Mouse (Mus musculus) ES-Bruce4 (cell line): ENCODE data around the gene Slc6a1. TPM values are rescaled to one million over a fixed set of nuclear protein-coding genes. Genes with fewer than 3 reads are reported as not detected.

Experiments used
- H3K27ac ChIP-seq: 2 replicates; pipeline ENCODE4 v1.5.1; 2012; ENCODE audit warnings: low read length, inconsistent platforms; ENCODE audit not compliant: insufficient read depth
- H3K27me3 ChIP-seq: 2 replicates; pipeline ENCODE4 v1.6.1; 2012; ENCODE audit warnings: mild to moderate bottlenecking, low read length, inconsistent platforms; ENCODE audit not compliant: control insufficient read depth, poor library complexity, insufficient read depth, severe bottlenecking
- H3K36me3 ChIP-seq: 2 replicates; pipeline ENCODE4 v1.6.1; 2012; ENCODE audit warnings: inconsistent platforms, mild to moderate bottlenecking, low read length, moderate library complexity; ENCODE audit not compliant: control insufficient read depth, poor library complexity, insufficient read depth, severe bottlenecking
- H3K4me1 ChIP-seq: one replicate; pipeline ENCODE4 v1.8.1; 2011; ENCODE audit warnings: low read length; ENCODE audit not compliant: control insufficient read depth, insufficient read depth
- H3K4me3 ChIP-seq: 2 replicates; pipeline ENCODE4 v1.5.1; 2011; ENCODE audit warnings: low read depth, mild to moderate bottlenecking, low read length
- H3K9ac ChIP-seq: 2 replicates; pipeline ENCODE4 v1.6.1; 2012; ENCODE audit warnings: low read depth, mild to moderate bottlenecking, inconsistent platforms; ENCODE audit not compliant: poor library complexity, severe bottlenecking
- H3K9me3 ChIP-seq: replicated peaks from 2 replicates; pipeline ENCODE4 v1.6.1; 2012; ENCODE audit warnings: mild to moderate bottlenecking, low read length, inconsistent platforms; ENCODE audit not compliant: control insufficient read depth, poor library complexity, insufficient read depth, severe bottlenecking
- CTCF ChIP-seq: IDR thresholded peaks from one replicate; pipeline ENCODE4 v1.8.1; 2011; ENCODE audit warnings: low read depth, low read length
- EP300 ChIP-seq: IDR thresholded peaks from 2 replicates; pipeline ENCODE4 v1.6.1; 2011; ENCODE audit warnings: low read depth, low read length; ENCODE audit not compliant: insufficient read depth
- POLR2A ChIP-seq: IDR thresholded peaks from one replicate; pipeline ENCODE4 v1.8.1; 2011; ENCODE audit warnings: low read length; ENCODE audit not compliant: insufficient read depth
- polyA plus RNA-seq: library from polyadenylated mRNA; stranded (reverse); fragments of >200 nt; gene quantifications from 2 replicates; pipeline ENCODE4 v1.2.4, GENCODE M21; 2011; ENCODE audit warnings: low read depth; ENCODE audit not compliant: missing spikeins, insufficient read depth, insufficient read length

Slc6a1 gene
- polyA plus RNA-seq, 1 experiment = 0.27 TPM

- no peaks in the 10 kb centered on the region for H3K9me3 ChIP-seq
- no peaks in the 10 kb centered on the region for H3K27me3 ChIP-seq
- no peak overlapping the region for H3K4me3 ChIP-seq
- no peaks in the 10 kb centered on the region for H3K36me3 ChIP-seq
- no peak overlapping the region for H3K9ac ChIP-seq
- TF ChIP-seq POLR2A (no peak), CTCF (no peak), EP300 (no peak)
- H3K4me1 ChIP-seq = peaks cover 2% of the 10 kb centered on the region
- H3K27ac ChIP-seq = no peak overlapping the region
These were observed 12.8 kb upstream of the Slc6a1 start for GRCm38 (mm10) chr6:114269589-114269988.

DNA sequence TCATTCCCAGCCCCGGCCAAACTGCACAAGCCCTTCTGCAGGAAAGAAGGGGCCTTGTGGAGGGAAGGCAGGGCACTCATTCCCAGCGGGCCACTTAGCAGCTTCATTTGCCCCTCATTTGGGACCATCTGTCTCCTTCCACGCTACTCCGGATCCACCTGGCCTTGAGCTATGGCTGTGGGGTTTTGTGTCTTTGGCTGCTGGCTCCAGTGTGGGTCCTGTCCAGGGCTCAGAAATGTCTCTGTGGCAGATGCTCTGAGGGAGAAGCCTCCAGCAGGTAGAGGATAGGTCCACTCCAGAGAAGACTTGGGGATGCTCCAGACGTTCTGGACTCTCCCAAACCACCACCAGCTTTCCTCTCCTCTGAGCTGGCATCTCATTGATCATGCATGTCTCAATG lies 11.6 kb upstream of the Slc6a1 start:
- Histone ChIP-seq H3K4me3 (no peak overlapping the region), H3K36me3 (no peaks in the 10 kb centered on the region), H3K27ac (no peak overlapping the region), H3K9ac (no peak overlapping the region), H3K9me3 (no peaks in the 10 kb centered on the region), H3K4me1 (peaks cover 2% of the 10 kb centered on the region), H3K27me3 (no peaks in the 10 kb centered on the region)
- TF ChIP-seq CTCF (no peak), POLR2A (no peak), EP300 (no peak)

GRCm38 (mm10) chr6:114272279-114272678 lies 10.2 kb upstream of the Slc6a1 start:
- H3K27me3 ChIP-seq = no peaks in the 10 kb centered on the region
- no peak overlapping the region for H3K27ac ChIP-seq

DNA sequence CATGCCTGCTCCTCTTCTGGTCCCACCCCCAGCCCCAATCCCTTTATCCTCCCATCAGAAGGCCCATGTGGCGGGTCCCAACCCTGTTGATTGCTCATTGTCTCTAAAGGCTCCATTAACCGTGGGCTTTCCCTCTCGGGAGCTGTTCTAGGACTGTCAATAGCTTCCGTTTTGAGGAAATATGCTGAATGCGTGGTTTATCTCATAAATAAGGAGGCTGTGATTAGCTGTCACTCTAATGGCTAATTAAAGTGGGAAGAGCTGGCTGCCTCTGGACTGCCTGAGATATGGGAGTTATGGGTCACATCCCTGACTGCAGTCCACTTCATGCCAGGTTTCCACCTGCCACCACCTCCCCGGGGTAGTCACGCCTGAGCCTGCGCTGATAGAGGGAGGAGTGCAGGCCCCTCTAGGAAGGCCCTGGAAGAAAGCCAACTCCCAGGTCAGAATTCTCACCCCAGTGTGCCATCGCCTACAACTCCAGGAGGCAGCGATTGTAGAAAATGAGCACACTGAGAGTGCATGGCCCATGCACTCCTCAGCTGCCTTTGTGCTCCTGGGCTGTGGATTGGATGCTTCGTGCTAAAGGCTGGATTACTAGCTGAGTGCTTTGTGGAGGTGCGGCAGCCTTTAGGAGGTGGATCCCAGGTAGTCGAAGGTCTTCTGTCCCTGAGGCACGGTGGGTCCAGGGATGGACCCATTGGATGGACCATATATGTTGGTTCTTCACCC lies 8.3 kb upstream of the Slc6a1 start:
- Histone ChIP-seq H3K9me3 (no peaks in the 10 kb centered on the region), H3K4me3 (no peak overlapping the region), H3K36me3 (no peaks in the 10 kb centered on the region), H3K9ac (no peak overlapping the region), H3K27me3 (no peaks in the 10 kb centered on the region), H3K27ac (no peak overlapping the region), H3K4me1 (no peaks in the 10 kb centered on the region)
- no peak for TF ChIP-seq POLR2A
- TF ChIP-seq EP300 = no peak
- no peak for TF ChIP-seq CTCF

More at GRCm38 (mm10) chr6:114272279-114272678, 10.2 kb upstream of the Slc6a1 start:
- H3K9ac ChIP-seq = no peak overlapping the region
- no peak for TF ChIP-seq POLR2A
- TF ChIP-seq EP300 = no peak
- TF ChIP-seq CTCF = no peak
- H3K4me3 ChIP-seq = no peak overlapping the region
- H3K9me3 ChIP-seq = no peaks in the 10 kb centered on the region
- no peaks in the 10 kb centered on the region for H3K4me1 ChIP-seq
- H3K36me3 ChIP-seq = no peaks in the 10 kb centered on the region

GRCm38 (mm10) chr6:114275800-114276199 lies 6.6 kb upstream of the Slc6a1 start:
- Histone ChIP-seq H3K4me3 (no peak overlapping the region), H3K36me3 (no peaks in the 10 kb centered on the region), H3K9me3 (no peaks in the 10 kb centered on the region), H3K27me3 (no peaks in the 10 kb centered on the region), H3K27ac (no peak overlapping the region), H3K9ac (no peak overlapping the region), H3K4me1 (no peaks in the 10 kb centered on the region)
- TF ChIP-seq POLR2A (no peak), CTCF (peak; percentile 70), EP300 (no peak)

GRCm38 (mm10) chr6:114283278-114283770 lies 889 bp downstream of the Slc6a1 start:
- Histone ChIP-seq H3K9me3 (no peaks in the 10 kb centered on the region), H3K9ac (no peak overlapping the region), H3K27me3 (no peaks in the 10 kb centered on the region), H3K36me3 (no peaks in the 10 kb centered on the region), H3K27ac (no peak overlapping the region), H3K4me3 (peak overlapping the region; percentile 67; the same call in 1 of the 2 replicates), H3K4me1 (no peaks in the 10 kb centered on the region)
- TF ChIP-seq POLR2A (no peak), CTCF (no peak), EP300 (no peak)
